Mouse (Mus musculus) bone marrow macrophage, adult 2 months (primary cell): ENCODE data around the gene Vmn1r203.

Source experiments
- CTCF ChIP-seq: IDR thresholded peaks from 2 replicates; pipeline ENCODE4 v1.5.1; 2012; ENCODE audit warnings: low read depth, mild to moderate bottlenecking, low read length, moderate library complexity
- POLR2A ChIP-seq: IDR thresholded peaks from 2 replicates; pipeline ENCODE4 v1.6.1; 2012; ENCODE audit warnings: mild to moderate bottlenecking, low read depth, low read length, borderline replicate concordance

GRCm38 (mm10) chr13:22517814-22518213, at the start of gene Vmn1r203:
- no peak for TF ChIP-seq CTCF
- no peak for TF ChIP-seq POLR2A
